Mouse (Mus musculus) myocyte (in vitro differentiated cells): ENCODE results near the gene Bysl.

Experiments used
- CEBPB ChIP-seq: IDR thresholded peaks from 2 replicates; pipeline ENCODE4 v1.6.1; 2011; ENCODE audit warnings: mild to moderate bottlenecking, moderate library complexity; ENCODE audit not compliant: poor library complexity, insufficient read depth, severe bottlenecking
- MAX ChIP-seq: IDR thresholded peaks from one replicate; pipeline ENCODE4 v1.6.1; 2011; ENCODE audit warnings: low read depth, mild to moderate bottlenecking, control low read depth
- MYOD1 ChIP-seq, 3 experiments: IDR thresholded peaks; one replicate each; pipeline ENCODE4 v1.6.1; 2011; ENCODE audit warnings: control low read depth in 2 of 3, low read depth in 2 of 3, mild to moderate bottlenecking in 2 of 3, moderate library complexity in 1 of 3; ENCODE audit not compliant: insufficient read length in 2 of 3, control insufficient read depth in 1 of 3
- MYOG ChIP-seq, 3 experiments: IDR thresholded peaks; one replicate each; pipeline ENCODE4 v1.6.1; 2011; ENCODE audit warnings: control low read depth in 2 of 3, low read depth in 2 of 3, mild to moderate bottlenecking in 2 of 3; ENCODE audit not compliant: insufficient read length in 2 of 3, control insufficient read depth in 1 of 3, insufficient read depth in 1 of 3
- POLR2A ChIP-seq: IDR thresholded peaks from one replicate; pipeline ENCODE4 v1.6.1; 2011; ENCODE audit warnings: low read depth, mild to moderate bottlenecking, control low read depth, moderate library complexity; ENCODE audit not compliant: insufficient read length
- POLR2AphosphoS2 ChIP-seq: IDR thresholded peaks from one replicate; pipeline ENCODE4 v1.6.1; 2011; ENCODE audit warnings: low read depth, control low read depth; ENCODE audit not compliant: insufficient read length
- REST ChIP-seq: IDR thresholded peaks from one replicate; pipeline ENCODE4 v1.6.1; 2011; ENCODE audit warnings: mild to moderate bottlenecking, control low read depth, moderate library complexity; ENCODE audit not compliant: insufficient read depth, insufficient read length
- TCF12 ChIP-seq: IDR thresholded peaks from one replicate; pipeline ENCODE4 v1.6.1; 2011; ENCODE audit warnings: mild to moderate bottlenecking, control low read depth; ENCODE audit not compliant: poor library complexity, insufficient read depth, severe bottlenecking
- USF1 ChIP-seq: IDR thresholded peaks from one replicate; pipeline ENCODE4 v1.6.1; 2011; ENCODE audit warnings: low read depth, mild to moderate bottlenecking, control low read depth, moderate library complexity

DNA sequence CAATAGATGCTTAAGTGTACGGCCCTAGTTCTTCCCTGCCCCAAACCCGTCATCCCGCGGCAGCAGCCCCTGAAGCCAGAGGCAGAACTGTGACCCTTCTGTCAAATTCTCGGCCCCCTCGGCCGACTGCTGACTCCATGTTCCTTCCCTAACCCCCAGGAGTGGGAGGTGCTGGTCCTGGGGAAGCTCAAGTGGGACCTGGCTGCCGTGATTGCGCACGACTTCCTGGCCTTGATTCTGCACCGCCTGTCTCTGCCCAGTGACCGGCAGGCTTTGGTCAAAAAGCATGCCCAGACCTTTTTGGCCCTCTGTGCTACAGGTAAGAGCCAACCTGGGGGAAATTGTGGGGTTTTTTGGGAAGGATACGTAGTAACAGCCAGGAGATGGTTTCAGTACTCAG is 14.0 kb downstream of the Bysl start:
- TF ChIP-seq POLR2AphosphoS2 (peak; percentile 61), USF1 (no peak), MYOG (IDR thresholded peaks at IDR 0.05; ENCODE audit: control insufficient read depth in 1 of 3, insufficient read depth in 1 of 3, insufficient read length in 2 of 3, low read depth in 2 of 3) (no peak), MAX (no peak), POLR2A (peak; percentile 29), REST (no peak), MYOD1 (IDR thresholded peaks at IDR 0.05; ENCODE audit: control insufficient read depth in 1 of 3, insufficient read length in 2 of 3, low read depth in 2 of 3) (no peak), TCF12 (no peak), CEBPB (no peak)
